Mouse (Mus musculus) G1E (cell line): ENCODE data around the gene Pax5.

Experiments used
- CTCF ChIP-seq: IDR thresholded peaks from 2 replicates; pipeline ENCODE4 v1.5.1; 2012; ENCODE audit warnings: low read depth, low read length, inconsistent platforms, mixed read lengths
- GATA1 ChIP-seq: IDR thresholded peaks from 2 replicates; pipeline ENCODE4 v1.6.1; 2012; ENCODE audit warnings: borderline replicate concordance, low read length, inconsistent platforms, mixed read lengths
- GATA2 ChIP-seq: IDR thresholded peaks from 2 replicates; pipeline ENCODE4 v1.6.1; 2012; ENCODE audit warnings: low read depth, low read length, inconsistent platforms, borderline replicate concordance
- POLR2AphosphoS5 ChIP-seq: IDR thresholded peaks from 2 replicates; pipeline ENCODE4 v1.6.1; 2012; ENCODE audit warnings: low read depth, low read length, inconsistent platforms; ENCODE audit not compliant: insufficient replicate concordance
- TAL1 ChIP-seq: conservative IDR thresholded peaks from 2 replicates; pipeline ENCODE4 v1.6.1; 2012; ENCODE audit warnings: low read depth, low read length, inconsistent platforms, mixed read lengths

DNA sequence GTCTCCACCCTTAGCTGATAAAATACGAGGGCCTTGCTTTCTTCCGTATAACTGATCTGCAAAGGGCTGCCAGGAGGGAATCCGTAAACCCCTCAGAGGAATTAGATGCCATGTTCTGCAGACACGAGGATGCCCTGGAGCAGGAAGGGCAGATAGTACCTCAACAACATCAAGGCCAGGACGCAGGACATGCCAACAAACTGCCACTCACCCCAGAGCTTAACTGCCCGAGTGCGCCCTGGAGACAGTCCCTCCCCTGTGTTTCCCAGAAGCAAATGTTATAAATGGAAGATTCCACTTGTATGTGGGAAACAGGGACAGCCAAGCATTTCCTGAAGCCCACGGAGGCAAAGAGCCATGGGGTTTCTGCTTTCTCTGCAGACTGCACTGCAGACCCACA is 143.9 kb downstream of the Pax5 start:
- TF ChIP-seq CTCF (no peak), GATA1 (no peak), POLR2AphosphoS5 (no peak), GATA2 (no peak), TAL1 (no peak)
